Mouse (Mus musculus): Measurements from ENCODE around the gene Ckm. TPM values are rescaled to one million over a fixed set of nuclear protein-coding genes. Genes with fewer than 3 reads are reported as not detected.

Ckm gene
- total and polyA plus RNA-seq, 3 experiments: not detected

DNA sequence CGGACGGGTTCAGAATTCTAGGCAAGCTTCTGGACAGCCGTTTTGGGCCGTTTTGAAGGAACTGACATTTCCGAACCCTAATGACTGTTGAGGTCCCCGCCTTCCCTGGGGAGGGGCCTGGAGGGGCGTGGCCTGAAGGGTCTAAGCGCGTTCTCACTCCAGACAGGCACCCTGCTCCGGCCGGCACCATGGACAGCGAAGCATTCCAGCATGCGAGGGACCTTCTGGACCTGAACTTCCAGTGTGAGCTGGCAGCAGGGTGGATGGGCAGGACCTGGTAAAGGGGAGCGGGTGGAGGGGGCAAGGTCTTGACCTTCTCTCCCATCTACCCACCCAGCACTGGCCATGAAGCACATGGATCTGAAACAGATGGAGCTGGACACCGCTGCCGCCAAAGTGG is 36.2 kb upstream of the Ckm start:
- no peaks in the 10 kb centered on the region for H3K79me2 ChIP-seq (ENCODE audit: control insufficient read depth, insufficient read depth, low read length, poor library complexity)
- no peak overlapping the region for H3K9ac ChIP-seq (ENCODE audit: control insufficient read depth, low read depth, low read length, poor library complexity, severe bottlenecking)
- H3K9me3 ChIP-seq (replicated peaks; ENCODE audit: insufficient read depth, low read length): no peaks in the 10 kb centered on the region
- no peaks in the 10 kb centered on the region for H3K36me3 ChIP-seq (ENCODE audit: control insufficient read depth in 1 of 2, insufficient read depth in 2 of 2, low read length in 2 of 2)
- H3K27me3 ChIP-seq (ENCODE audit: control insufficient read depth in 1 of 2, insufficient read depth in 2 of 2, low read length in 2 of 2): no peaks in the 10 kb centered on the region
- H3K4me3 ChIP-seq (ENCODE audit: control insufficient read depth in 1 of 2, insufficient read depth in 1 of 2, low read depth in 2 of 2, low read length in 2 of 2): no peak overlapping the region
- H3K27ac ChIP-seq (ENCODE audit: control insufficient read depth, low read depth, low read length): no peak overlapping the region
- DNase-seq (ENCODE audit: low read depth, low spot score): no peak
- no peaks in the 10 kb centered on the region for H3K4me1 ChIP-seq (ENCODE audit: control insufficient read depth in 1 of 2, insufficient read depth in 2 of 2, low read length in 2 of 2)
- TF ChIP-seq HCFC1 (IDR thresholded peaks at IDR 0.05; ENCODE audit: low read depth, low read length) (no peak), MXI1 (IDR thresholded peaks at IDR 0.05; ENCODE audit: low read depth, low read length) (no peak), USF1 (IDR thresholded peaks at IDR 0.05; ENCODE audit: low read depth, low read length) (no peak), EP300 (IDR thresholded peaks at IDR 0.05; ENCODE audit: low read depth in 1 of 2, low read length in 2 of 2) (no peak), UBTF (IDR thresholded peaks at IDR 0.05; ENCODE audit: borderline replicate concordance, insufficient read depth, low read depth, low read length) (no peak), BHLHE40 (IDR thresholded peaks at IDR 0.05; ENCODE audit: borderline replicate concordance, low read depth, low read length) (no peak), MAZ (IDR thresholded peaks at IDR 0.05; ENCODE audit: low read depth, low read length) (no peak), POLR2AphosphoS5 (IDR thresholded peaks at IDR 0.05; ENCODE audit: borderline replicate concordance, low read depth, low read length) (no peak), RCOR1 (IDR thresholded peaks at IDR 0.05; ENCODE audit: low read depth, low read length) (no peak), MAFK (IDR thresholded peaks at IDR 0.05; ENCODE audit: borderline replicate concordance, low read depth, low read length) (no peak), TCF12 (IDR thresholded peaks at IDR 0.05; ENCODE audit: low read depth, low read length) (no peak), SMC3 (IDR thresholded peaks at IDR 0.05; ENCODE audit: low read depth, low read length) (no peak), ZMIZ1 (IDR thresholded peaks at IDR 0.05; ENCODE audit: low read depth, low read length) (no peak)

DNA sequence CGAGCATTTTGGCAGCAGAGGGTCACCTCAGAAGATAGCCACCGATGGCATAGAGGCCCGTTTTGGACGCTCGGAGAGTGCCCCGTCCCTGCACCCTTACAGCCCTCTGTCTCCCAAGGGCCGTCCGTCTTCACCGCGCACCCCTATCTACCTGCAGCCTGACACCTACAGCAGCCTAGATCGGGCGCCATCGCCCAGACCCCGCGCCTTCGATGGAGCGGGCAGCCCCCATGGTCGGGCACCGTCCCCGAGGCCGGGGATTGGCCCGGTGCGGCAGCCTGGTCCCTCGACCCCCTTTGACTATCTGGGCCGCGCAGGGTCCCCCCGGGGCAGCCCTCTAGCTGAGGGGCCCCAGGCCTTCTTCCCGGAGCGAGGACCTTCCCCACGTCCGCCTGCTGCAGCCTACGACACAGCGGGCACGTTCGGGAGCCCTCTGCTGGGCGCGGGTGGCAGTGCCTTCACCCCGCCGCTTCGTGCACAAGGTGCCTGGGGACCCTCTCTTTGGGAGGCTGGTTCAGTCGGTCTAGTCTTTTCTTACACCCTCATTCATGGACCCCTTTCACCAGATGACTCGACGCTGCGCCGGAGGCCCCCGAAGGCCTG is 34.7 kb upstream of the Ckm start:
- Histone ChIP-seq H3K79me2 (ENCODE audit: control insufficient read depth, insufficient read depth, low read length, poor library complexity) (no peaks in the 10 kb centered on the region), H3K9me3 (replicated peaks; ENCODE audit: insufficient read depth, low read length) (no peaks in the 10 kb centered on the region), H3K27ac (ENCODE audit: control insufficient read depth, low read depth, low read length) (no peak overlapping the region), H3K36me3 (ENCODE audit: control insufficient read depth in 1 of 2, insufficient read depth in 2 of 2, low read length in 2 of 2) (no peaks in the 10 kb centered on the region), H3K4me3 (ENCODE audit: control insufficient read depth in 1 of 2, insufficient read depth in 1 of 2, low read depth in 2 of 2, low read length in 2 of 2) (no peak overlapping the region), H3K27me3 (ENCODE audit: control insufficient read depth in 1 of 2, insufficient read depth in 2 of 2, low read length in 2 of 2) (no peaks in the 10 kb centered on the region), H3K4me1 (ENCODE audit: control insufficient read depth in 1 of 2, insufficient read depth in 2 of 2, low read length in 2 of 2) (no peaks in the 10 kb centered on the region), H3K9ac (ENCODE audit: control insufficient read depth, low read depth, low read length, poor library complexity, severe bottlenecking) (no peak overlapping the region)
- no peak for DNase-seq (ENCODE audit: low read depth, low spot score)
- no peak for TF ChIP-seq POLR2AphosphoS2 (IDR thresholded peaks at IDR 0.05; ENCODE audit: low read length)
- TF ChIP-seq CTCF (IDR thresholded peaks at IDR 0.05 in 2 of 3, conservative IDR thresholded peaks at IDR 0.05 in 1 of 3; ENCODE audit: control insufficient read depth in 1 of 3, insufficient read depth in 1 of 3, low read depth in 2 of 3, low read length in 3 of 3, poor library complexity in 1 of 3, severe bottlenecking in 1 of 3): peak in 2 of 3 experiments; percentile 4 to 32; a peak in 3 of 6 replicates
- no peak for TF ChIP-seq SMC3 (IDR thresholded peaks at IDR 0.05; ENCODE audit: low read depth, low read length)
- no peak for TF ChIP-seq GATA1 (IDR thresholded peaks at IDR 0.05; ENCODE audit: low read depth, low read length)
